Mouse (Mus musculus) thymus, adult 2 months (tissue): Measurements from ENCODE around the gene Tcn2. TPM values are rescaled to one million over a fixed set of nuclear protein-coding genes. Genes with fewer than 3 reads are reported as not detected.

ENCODE experiments used
- DNase-seq: peaks from one replicate; pipeline ENCODE4 v3.0.0; 2021
- H3K27ac ChIP-seq: fragments of 200-500 bp; 2 replicates; pipeline ENCODE4 v1.5.1; 2012; ENCODE audit warnings: low read length, control low read depth; ENCODE audit not compliant: control insufficient read depth, insufficient read depth
- H3K27me3 ChIP-seq: fragments of 200-500 bp; 2 replicates; pipeline ENCODE4 v1.6.1; 2012; ENCODE audit warnings: mild to moderate bottlenecking, low read length, moderate library complexity, mixed read lengths; ENCODE audit not compliant: control insufficient read depth, insufficient read depth
- H3K36me3 ChIP-seq: fragments of 200-500 bp; 2 replicates; pipeline ENCODE4 v1.6.1; 2012; ENCODE audit warnings: mild to moderate bottlenecking, low read length, moderate library complexity; ENCODE audit not compliant: control insufficient read depth, insufficient read depth
- H3K4me1 ChIP-seq: fragments of 200-500 bp; replicated peaks from 2 replicates; pipeline ENCODE4 v1.6.1; 2012; ENCODE audit warnings: low read length; ENCODE audit not compliant: control insufficient read depth, insufficient read depth
- H3K4me3 ChIP-seq: fragments of 200-500 bp; 2 replicates; pipeline ENCODE4 v1.5.1; 2012; ENCODE audit warnings: mild to moderate bottlenecking, low read length, control low read depth, moderate library complexity; ENCODE audit not compliant: control insufficient read depth, insufficient read depth
- CTCF ChIP-seq: fragments of 200-500 bp; IDR thresholded peaks from 2 replicates; pipeline ENCODE4 v1.5.1; 2012; ENCODE audit warnings: mild to moderate bottlenecking, control low read depth, low read length, moderate library complexity, borderline replicate concordance; ENCODE audit not compliant: control insufficient read depth, poor library complexity, insufficient read depth; ENCODE audit errors: extremely low read depth
- POLR2A ChIP-seq: fragments of 200-500 bp; IDR thresholded peaks from 2 replicates; pipeline ENCODE4 v1.6.1; 2012; ENCODE audit warnings: mild to moderate bottlenecking, low read length, control low read depth, moderate library complexity; ENCODE audit not compliant: control insufficient read depth, poor library complexity, insufficient read depth; ENCODE audit errors: extremely low read depth
- WGBS: fragments of 180-500 bp; shearing (Covaris S2); methylation state at CpG from one replicate; pipeline ENCODE4 v1.1.7; 2018; 5-methylcytosine and 5-hydroxymethylcytosine counted together
- polyA plus RNA-seq: library from polyadenylated mRNA; depleted of rRNA; stranded (reverse); fragments of >200 nt; gene quantifications from 2 replicates; pipeline ENCODE4 v1.2.3, GENCODE M21; 2012

The Tcn2 gene
- polyA plus RNA-seq, 1 experiment, result 60.3 TPM

GRCm38 (mm10) chr11:3946386-3946785 lies 14.4 kb upstream of the Tcn2 start:
- H3K36me3 ChIP-seq, result no peaks in the 10 kb centered on the region
- peaks cover 2% of the 10 kb centered on the region; the same call in 1 of the 2 replicates for H3K27me3 ChIP-seq
- no peak overlapping the region for H3K27ac ChIP-seq
- H3K4me3 ChIP-seq, result no peak overlapping the region
- TF ChIP-seq POLR2A, result no peak
- whole genome bisulfite sequencing, result 42% methylated on average over 1 of the region's 1 CpGs
- DNase-seq, result no peak
- H3K4me1 ChIP-seq, result no peaks in the 10 kb centered on the region

- no peak for TF ChIP-seq CTCF
- Histone ChIP-seq H3K27me3 (peaks cover 2% of the 10 kb centered on the region; the same call in 1 of the 2 replicates), H3K27ac (no peak overlapping the region), H3K4me3 (no peak overlapping the region), H3K4me1 (no peaks in the 10 kb centered on the region), H3K36me3 (no peaks in the 10 kb centered on the region)
- no peak for DNase-seq
- WGBS, result 97% methylated on average over 7 of the region's 7 CpGs
Observed at GRCm38 (mm10) chr11:3941371-3941770, 9.4 kb upstream of the Tcn2 start.

GRCm38 (mm10) chr11:3937321-3937874 lies 5.4 kb upstream of the Tcn2 start:
- H3K4me3 ChIP-seq, result no peak overlapping the region
- H3K4me1 ChIP-seq, result no peaks in the 10 kb centered on the region
- no peaks in the 10 kb centered on the region for H3K27me3 ChIP-seq
- TF ChIP-seq POLR2A (no peak), CTCF (no peak)
- 90% methylated on average over 13 of the region's 13 CpGs for WGBS
- H3K27ac ChIP-seq, result no peak overlapping the region
- H3K36me3 ChIP-seq, result no peaks in the 10 kb centered on the region
- no peak for DNase-seq

- no peaks in the 10 kb centered on the region for H3K27me3 ChIP-seq
- no peak for TF ChIP-seq CTCF
- no peak for DNase-seq
- WGBS, result 98% methylated on average over 3 of the region's 3 CpGs
- no peaks in the 10 kb centered on the region for H3K36me3 ChIP-seq
- no peak overlapping the region for H3K27ac ChIP-seq
- no peak overlapping the region for H3K4me3 ChIP-seq
- peaks cover 5% of the 10 kb centered on the region for H3K4me1 ChIP-seq
Observed at GRCm38 (mm10) chr11:3936318-3936717, 4.4 kb upstream of the Tcn2 start.

GRCm38 (mm10) chr11:3935135-3935534 lies 3.2 kb upstream of the Tcn2 start:
- no peak overlapping the region for H3K27ac ChIP-seq
- WGBS, result 82% methylated on average over 4 of the region's 4 CpGs

GRCm38 (mm10) chr11:3933756-3934285 lies 1.9 kb upstream of the Tcn2 start:
- WGBS, result 94% methylated on average over 9 of the region's 9 CpGs
- Histone ChIP-seq H3K27ac (no peak overlapping the region), H3K4me3 (no peak overlapping the region), H3K27me3 (no peaks in the 10 kb centered on the region), H3K36me3 (no peaks in the 10 kb centered on the region), H3K4me1 (peaks cover 6% of the 10 kb centered on the region)
- no peak for DNase-seq
- TF ChIP-seq CTCF, result no peak
- no peak for TF ChIP-seq POLR2A

More at GRCm38 (mm10) chr11:3935135-3935534, 3.2 kb upstream of the Tcn2 start:
- TF ChIP-seq CTCF (no peak), POLR2A (no peak)
- Histone ChIP-seq H3K27me3 (no peaks in the 10 kb centered on the region), H3K36me3 (no peaks in the 10 kb centered on the region), H3K4me1 (peaks cover 6% of the 10 kb centered on the region), H3K4me3 (no peak overlapping the region)
- DNase-seq, result no peak

GRCm38 (mm10) chr11:3930931-3931330 lies 1.0 kb downstream of the Tcn2 start:
- Histone ChIP-seq H3K4me3 (no peak overlapping the region), H3K4me1 (peaks cover 6% of the 10 kb centered on the region), H3K27me3 (no peaks in the 10 kb centered on the region), H3K27ac (no peak overlapping the region), H3K36me3 (no peaks in the 10 kb centered on the region)
- TF ChIP-seq POLR2A (no peak), CTCF (no peak)
- 86% methylated on average over 6 of the region's 6 CpGs for WGBS
- no peak for DNase-seq
